Mouse (Mus musculus) kidney, embryonic 15.5 days (tissue): Measurements from ENCODE around the gene Ttf2. TPM values are rescaled to one million over a fixed set of nuclear protein-coding genes. Genes with fewer than 3 reads are reported as not detected.
A peak's percentile ranks its signal among the peaks of the same experiment; 100 is the strongest.

ENCODE experiments used
- ATAC-seq: fragments of 200-750 bp; cut with Nextera tagmentation; replicated peaks from 2 replicates; pipeline ENCODE4 v1.8.0; 2017; ENCODE audit warnings: moderate TSS enrichment; ENCODE audit not compliant: low FRiP score
- H3K27ac ChIP-seq: fragments of 300-500 bp; sonication (generic); 2 replicates; pipeline ENCODE4 v1.5.1; 2015; ENCODE audit warnings: mild to moderate bottlenecking, inconsistent platforms
- H3K27me3 ChIP-seq: fragments of 300-500 bp; sonication (generic); 2 replicates; pipeline ENCODE4 v1.6.1; 2015; ENCODE audit warnings: inconsistent platforms
- H3K36me3 ChIP-seq: fragments of 300-500 bp; sonication (generic); 2 replicates; pipeline ENCODE4 v1.6.1; 2015; ENCODE audit warnings: inconsistent platforms
- H3K4me1 ChIP-seq: fragments of 300-500 bp; sonication (generic); 2 replicates; pipeline ENCODE4 v1.6.1; 2015; ENCODE audit warnings: inconsistent platforms
- H3K4me2 ChIP-seq: fragments of 300-500 bp; sonication (generic); 2 replicates; pipeline ENCODE4 v1.6.1; 2015; ENCODE audit warnings: moderate library complexity, mild to moderate bottlenecking, inconsistent platforms
- H3K4me3 ChIP-seq: fragments of 300-500 bp; sonication (generic); replicated peaks from 2 replicates; pipeline ENCODE4 v1.5.1; 2015; ENCODE audit warnings: mild to moderate bottlenecking, inconsistent platforms
- H3K9ac ChIP-seq: fragments of 300-500 bp; sonication (generic); 2 replicates; pipeline ENCODE4 v1.6.1; 2015; ENCODE audit warnings: mild to moderate bottlenecking, inconsistent platforms
- H3K9me3 ChIP-seq: fragments of 300-500 bp; sonication (generic); replicated peaks from 2 replicates; pipeline ENCODE4 v1.6.1; 2016; ENCODE audit warnings: inconsistent platforms
- WGBS: fragments of 180-500 bp; shearing (Covaris S2); methylation state at CpG from one replicate; pipeline ENCODE4 v1.1.7; 2015; ENCODE audit warnings: mixed read lengths; 5-methylcytosine and 5-hydroxymethylcytosine counted together
- polyA plus RNA-seq: library from polyadenylated mRNA; unstranded; fragments of >200 nt; fragmentation: Nextera tagmentation; extraction: Ambion mirVana; gene quantifications from 2 replicates; pipeline ENCODE4 v1.2.1, GENCODE M21; 2015

The Ttf2 gene
- polyA plus RNA-seq, 1 experiment from 2014 or later = 19.9 TPM

DNA sequence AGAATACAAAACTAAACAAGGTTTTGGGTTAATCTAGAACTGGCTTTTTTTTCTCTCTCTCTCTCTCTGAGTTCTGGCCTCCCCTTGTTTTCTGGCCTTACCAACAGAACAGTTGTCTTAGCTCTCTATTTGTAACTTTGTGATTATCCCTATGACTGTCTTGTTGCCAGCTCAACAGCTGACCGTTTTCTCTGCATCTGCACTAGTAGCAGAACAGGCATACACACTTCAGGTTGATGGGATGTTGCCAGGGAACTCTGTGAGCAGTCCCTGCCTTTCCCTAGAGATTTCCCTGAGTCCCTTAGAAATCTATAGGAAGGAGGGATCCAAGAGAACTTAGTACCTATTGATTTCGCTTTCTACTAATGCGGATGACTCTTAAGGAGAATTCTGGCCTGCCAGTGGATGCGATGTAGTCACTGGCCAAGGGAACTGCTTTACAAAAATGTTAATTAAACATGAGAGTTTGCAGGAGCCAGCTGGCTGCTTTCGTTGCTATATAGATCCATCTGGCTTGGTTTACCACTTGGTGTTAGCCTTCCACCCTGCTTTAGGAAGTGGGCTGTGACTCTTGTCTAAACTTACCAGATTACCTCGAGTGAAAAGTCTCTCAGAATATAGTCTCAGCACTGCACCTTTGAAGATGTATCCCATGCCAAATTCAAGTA lies 45.3 kb downstream of the Ttf2 start:
- Histone ChIP-seq H3K27ac (no peak overlapping the region), H3K9ac (no peak overlapping the region), H3K4me3 (no peak overlapping the region), H3K27me3 (no peaks in the 10 kb centered on the region), H3K9me3 (no peaks in the 10 kb centered on the region), H3K36me3 (peaks cover 14% of the 10 kb centered on the region), H3K4me2 (no peak overlapping the region), H3K4me1 (peaks cover 28% of the 10 kb centered on the region)
- no peak for ATAC-seq
- WGBS = 77% methylated on average over 6 of the region's 6 CpGs

DNA sequence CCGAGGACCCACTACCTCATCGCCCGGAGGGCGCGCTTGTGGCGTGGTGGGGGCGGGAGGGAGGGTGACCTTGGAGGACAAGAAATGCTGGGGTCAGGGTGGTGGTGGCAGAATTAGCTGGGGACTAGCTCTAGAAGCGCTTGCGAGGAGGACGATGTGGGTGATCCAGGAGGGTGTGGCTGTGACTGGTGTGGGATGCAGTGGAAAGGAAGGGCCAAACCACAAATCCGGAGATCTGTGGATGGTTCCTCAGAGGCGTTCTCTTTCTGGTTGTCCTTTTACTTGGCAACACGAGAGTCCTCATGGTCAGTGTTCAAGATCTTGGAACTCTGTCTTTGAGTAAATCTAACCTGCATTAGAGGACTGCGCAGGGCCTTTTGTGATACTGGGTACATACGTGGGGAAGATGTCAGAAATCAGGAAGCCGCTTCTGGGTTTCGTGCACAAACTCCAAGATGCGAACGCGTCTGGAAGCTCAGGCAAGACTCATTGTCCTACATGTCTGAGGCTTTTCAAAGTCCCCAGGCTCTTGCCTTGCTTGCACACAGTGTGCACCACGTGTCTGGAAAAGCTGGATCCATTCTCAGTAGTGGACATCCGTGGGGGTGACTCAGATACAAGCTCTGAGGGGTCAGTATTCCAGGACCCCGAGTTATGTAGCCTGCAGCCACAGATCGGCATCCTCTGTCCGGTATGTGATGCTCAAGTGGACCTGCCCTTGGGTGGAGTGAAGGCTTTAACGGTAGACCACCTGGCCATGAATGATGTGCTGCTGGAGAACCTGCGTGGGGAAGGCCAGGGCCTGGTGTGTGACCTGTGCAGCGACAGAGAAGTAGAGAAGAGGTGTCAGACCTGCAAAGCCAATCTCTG lies 46.7 kb downstream of the Ttf2 start:
- ATAC-seq = peak; percentile 72
- H3K9me3 ChIP-seq = no peaks in the 10 kb centered on the region
- H3K36me3 ChIP-seq = no peaks in the 10 kb centered on the region
- 35% methylated on average over 28 of the region's 28 CpGs for WGBS
- peak overlapping the region; percentile 60 for H3K9ac ChIP-seq
- no peaks in the 10 kb centered on the region for H3K27me3 ChIP-seq
- peak overlapping the region; percentile 76 for H3K27ac ChIP-seq
- H3K4me2 ChIP-seq = peak overlapping the region; percentile 68
- peaks cover 28% of the 10 kb centered on the region for H3K4me1 ChIP-seq
- H3K4me3 ChIP-seq = peak overlapping the region; percentile 63

DNA sequence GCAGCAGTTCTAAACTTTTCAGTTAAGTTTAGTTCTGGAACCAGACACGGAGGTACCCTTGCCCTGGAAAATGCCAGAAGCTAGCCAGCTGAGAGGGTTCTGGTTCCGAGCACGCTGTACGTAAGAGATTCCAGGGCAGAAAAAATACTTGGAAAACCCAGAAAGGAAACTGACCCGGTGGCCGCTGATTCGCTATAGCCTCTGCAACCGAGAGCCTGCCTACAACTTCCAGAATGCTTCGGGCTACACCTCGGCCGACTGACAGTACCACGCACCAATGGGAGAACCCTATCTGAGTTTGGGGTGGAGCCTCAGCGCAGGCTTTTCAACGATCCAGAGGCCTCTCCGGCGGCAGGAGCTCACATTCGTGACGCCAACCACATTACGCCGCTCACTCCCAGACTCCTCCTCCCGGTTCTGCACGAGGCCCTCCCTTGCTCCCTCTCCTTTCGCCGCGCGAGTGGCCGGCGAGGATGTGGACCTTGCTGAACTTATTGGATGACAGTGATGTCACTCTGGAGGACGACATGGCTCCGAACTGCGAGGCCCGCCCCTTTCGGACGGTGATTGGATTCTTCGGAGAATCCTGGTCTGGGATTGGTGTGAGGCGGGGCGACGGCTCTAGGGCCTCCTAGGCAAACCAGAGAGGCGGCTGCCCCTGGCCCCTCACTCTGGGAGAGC lies 47.5 kb downstream of the Ttf2 start, which contains the start of gene Trim45:
Gene Trim45 (plus strand): TSS at position 378 of the 681 bp plus-strand sequence.
- peak within 1 kb of the TSS; percentile 76 for H3K27ac ChIP-seq
- no peaks in the 10 kb centered on the region for H3K36me3 ChIP-seq
- H3K27me3 ChIP-seq = no peaks in the 10 kb centered on the region
- peak within 1 kb of the TSS; percentile 63 for H3K4me3 ChIP-seq
- peak; percentile 99 for ATAC-seq
- H3K4me2 ChIP-seq = peak within 1 kb of the TSS; percentile 68
- WGBS = under 1% methylated on average over 39 of the region's 39 CpGs
- H3K9ac ChIP-seq = peak within 1 kb of the TSS; percentile 60
- H3K4me1 ChIP-seq = peaks cover 28% of the 10 kb centered on the region
- no peaks in the 10 kb centered on the region for H3K9me3 ChIP-seq

DNA sequence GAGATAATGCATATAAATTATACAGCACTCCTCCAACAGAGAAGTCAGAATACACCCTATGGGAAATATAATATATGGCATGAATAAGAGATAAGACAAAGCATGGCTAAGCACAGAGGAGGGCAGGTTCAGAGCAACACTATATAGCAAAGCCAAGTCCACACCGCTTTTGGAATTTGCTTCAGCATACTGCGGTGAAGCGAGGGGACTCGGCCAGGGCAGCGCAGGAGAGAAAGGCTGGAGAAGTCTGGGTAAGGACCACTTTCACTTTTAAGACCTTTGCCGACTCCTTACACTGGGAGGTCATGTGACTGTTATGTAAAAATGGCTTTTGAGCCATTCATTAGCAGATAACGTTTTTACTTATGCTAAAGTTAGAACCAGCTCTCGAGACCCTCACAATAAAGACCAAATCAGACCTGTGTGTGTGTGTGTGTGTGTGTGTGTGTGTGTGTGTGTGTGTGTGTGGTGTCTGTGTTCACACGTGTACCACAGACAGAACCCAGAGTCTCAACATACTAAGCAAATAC lies 48.8 kb downstream of the Ttf2 start:
- Histone ChIP-seq H3K27ac (no peak overlapping the region), H3K9me3 (no peaks in the 10 kb centered on the region), H3K4me1 (peaks cover 28% of the 10 kb centered on the region), H3K9ac (no peak overlapping the region), H3K27me3 (no peaks in the 10 kb centered on the region), H3K4me3 (no peak overlapping the region), H3K36me3 (no peaks in the 10 kb centered on the region), H3K4me2 (no peak overlapping the region)
- 76% methylated on average over 9 of the region's 9 CpGs for WGBS
- ATAC-seq = no peak

GRCm38 (mm10) chr3:100916844-100917243 lies 52.6 kb downstream of the Ttf2 start:
- Histone ChIP-seq H3K9me3 (no peaks in the 10 kb centered on the region), H3K27ac (no peak overlapping the region), H3K4me1 (peaks cover 5% of the 10 kb centered on the region), H3K36me3 (no peaks in the 10 kb centered on the region), H3K4me3 (no peak overlapping the region), H3K4me2 (no peak overlapping the region), H3K9ac (no peak overlapping the region), H3K27me3 (no peaks in the 10 kb centered on the region)
- ATAC-seq = no peak
- WGBS = 16% methylated on average over 7 of the region's 7 CpGs

GRCm38 (mm10) chr3:100911498-100912213 lies 57.8 kb downstream of the Ttf2 start:
- Histone ChIP-seq H3K4me1 (peaks cover 10% of the 10 kb centered on the region; the same call in 1 of the 2 replicates), H3K27ac (no peak overlapping the region), H3K4me2 (0 out of 2 replicates have a peak overlapping the region, but pooled peaks have one; percentile 0), H3K9me3 (no peaks in the 10 kb centered on the region), H3K9ac (no peak overlapping the region), H3K4me3 (no peak overlapping the region), H3K36me3 (no peaks in the 10 kb centered on the region), H3K27me3 (no peaks in the 10 kb centered on the region)
- 46% methylated on average over 7 of the region's 7 CpGs for WGBS
- no peak for ATAC-seq

GRCm38 (mm10) chr3:100911026-100911425 lies 58.4 kb downstream of the Ttf2 start:
- Histone ChIP-seq H3K27ac (peak overlapping the region; percentile 48; the same call in 1 of the 2 replicates), H3K36me3 (no peaks in the 10 kb centered on the region), H3K4me2 (0 out of 2 replicates have a peak overlapping the region, but pooled peaks have one; percentile 0), H3K9ac (no peak overlapping the region), H3K4me3 (no peak overlapping the region), H3K27me3 (no peaks in the 10 kb centered on the region), H3K9me3 (no peaks in the 10 kb centered on the region), H3K4me1 (peaks cover 10% of the 10 kb centered on the region; the same call in 1 of the 2 replicates)
- ATAC-seq = no peak
- 62% methylated on average over 9 of the region's 9 CpGs for WGBS

GRCm38 (mm10) chr3:100910621-100911020 lies 58.8 kb downstream of the Ttf2 start:
- Histone ChIP-seq H3K4me1 (peaks cover 10% of the 10 kb centered on the region; the same call in 1 of the 2 replicates), H3K4me3 (no peak overlapping the region), H3K9me3 (no peaks in the 10 kb centered on the region), H3K27me3 (no peaks in the 10 kb centered on the region), H3K9ac (no peak overlapping the region), H3K27ac (peak overlapping the region; percentile 48; the same call in 1 of the 2 replicates), H3K4me2 (0 out of 2 replicates have a peak overlapping the region, but pooled peaks have one; percentile 0), H3K36me3 (no peaks in the 10 kb centered on the region)
- WGBS = 38% methylated on average over 5 of the region's 5 CpGs
- no peak for ATAC-seq

DNA sequence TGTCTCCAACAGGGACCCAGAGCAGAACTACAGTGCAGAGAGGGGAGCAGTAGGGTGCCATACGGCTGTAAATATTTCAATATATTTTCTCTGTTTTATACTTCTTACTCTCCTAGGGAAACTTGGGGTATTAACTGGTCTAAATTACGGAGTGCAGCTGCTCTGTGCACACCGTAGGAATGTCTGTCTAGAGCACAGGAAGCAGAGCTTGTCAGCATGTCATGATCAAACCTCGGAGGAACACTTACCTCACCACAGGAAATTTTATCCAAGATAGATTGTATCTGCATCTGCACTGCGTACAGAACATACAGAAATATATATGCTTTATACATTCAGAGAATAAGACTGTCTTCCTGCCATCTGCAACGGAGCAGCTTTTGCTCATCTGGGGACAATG lies 60.9 kb downstream of the Ttf2 start:
- Histone ChIP-seq H3K4me3 (no peak overlapping the region), H3K9ac (no peak overlapping the region), H3K4me2 (no peak overlapping the region), H3K9me3 (no peaks in the 10 kb centered on the region), H3K27ac (no peak overlapping the region), H3K36me3 (no peaks in the 10 kb centered on the region), H3K27me3 (no peaks in the 10 kb centered on the region), H3K4me1 (peaks cover 10% of the 10 kb centered on the region; the same call in 1 of the 2 replicates)
- 37% methylated on average over 6 of the region's 6 CpGs for WGBS
- ATAC-seq = no peak

DNA sequence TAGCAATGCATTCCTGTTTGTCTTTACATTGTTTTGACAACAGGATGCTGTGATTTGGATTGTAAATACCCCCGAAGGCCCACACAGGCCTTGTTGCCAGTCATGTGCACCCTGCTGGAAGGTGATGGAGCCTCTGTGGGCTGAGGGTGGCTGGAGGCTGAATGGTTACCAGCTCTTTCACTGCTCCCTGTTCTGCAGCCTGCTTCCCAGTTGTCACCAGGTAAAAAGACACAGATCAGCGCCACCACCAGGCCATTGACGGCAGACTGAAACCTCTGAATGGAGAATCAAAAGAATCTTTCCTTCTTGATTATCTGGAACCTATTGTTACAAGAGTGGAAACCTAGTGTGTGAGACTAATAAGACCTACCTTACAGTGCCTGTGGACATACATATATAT lies 62.5 kb downstream of the Ttf2 start:
- no peaks in the 10 kb centered on the region for H3K27me3 ChIP-seq
- no peaks in the 10 kb centered on the region for H3K36me3 ChIP-seq
- H3K9me3 ChIP-seq = no peaks in the 10 kb centered on the region
- peaks cover 10% of the 10 kb centered on the region; the same call in 1 of the 2 replicates for H3K4me1 ChIP-seq
- H3K4me2 ChIP-seq = no peak overlapping the region
- no peak overlapping the region for H3K27ac ChIP-seq
- H3K4me3 ChIP-seq = no peak overlapping the region
- ATAC-seq = no peak
- 33% methylated on average over 3 of the region's 3 CpGs for WGBS
- no peak overlapping the region for H3K9ac ChIP-seq

- 30% methylated on average over 6 of the region's 6 CpGs for WGBS
- H3K36me3 ChIP-seq = no peaks in the 10 kb centered on the region
- no peak overlapping the region for H3K9ac ChIP-seq
- H3K27ac ChIP-seq = no peak overlapping the region
- ATAC-seq = no peak
- H3K4me2 ChIP-seq = no peak overlapping the region
- H3K27me3 ChIP-seq = no peaks in the 10 kb centered on the region
- no peak overlapping the region for H3K4me3 ChIP-seq
- peaks cover 6% of the 10 kb centered on the region; the same call in 1 of the 2 replicates for H3K4me1 ChIP-seq
- H3K9me3 ChIP-seq = no peaks in the 10 kb centered on the region
Observed at GRCm38 (mm10) chr3:100906128-100906527, 63.3 kb downstream of the Ttf2 start.
